Mouse (Mus musculus): ENCODE measurements at regions not wholly inside any gene's neighbourhood (a gene's known extent, or its start where the extent isn't known, plus 50 kb on each side); places are given as distances from the start of the nearest gene placed in this dataset.
A peak's percentile ranks its signal among the peaks of the same experiment; 100 is the strongest.

DNA sequence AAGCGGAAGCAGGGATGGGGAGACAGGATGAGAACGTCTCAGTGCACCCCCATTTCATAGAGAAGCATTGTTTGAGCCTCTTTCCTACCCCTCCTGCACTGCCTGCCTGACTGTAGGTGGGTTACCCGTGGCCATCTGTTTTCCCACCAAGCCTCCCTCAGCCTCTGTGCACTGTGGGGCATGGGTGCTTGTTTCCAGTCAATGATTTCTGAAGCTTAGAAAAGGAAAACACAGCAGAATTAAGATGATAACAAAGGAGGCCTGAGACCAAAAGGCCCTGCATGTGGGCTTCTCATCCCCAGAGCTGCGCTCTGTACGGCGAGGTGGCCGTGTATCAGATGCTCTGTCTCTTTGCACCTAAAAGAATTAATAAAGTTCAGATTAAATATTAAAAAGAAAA is 92.9 kb upstream of the Pabpc6 start:
- H3K27me3 ChIP-seq = no peaks in the 10 kb centered on the region
- H3K9ac ChIP-seq (replicated peaks) = no peak overlapping the region
- no peak overlapping the region for H3K4me2 ChIP-seq (replicated peaks)
- WGBS = 19% methylated on average over 7 of the region's 7 CpGs
- H3K4me3 ChIP-seq = no peak overlapping the region
- no peak for ATAC-seq (replicated peaks)
- H3K27ac ChIP-seq (replicated peaks) = peak overlapping the region; percentile 83
- no peaks in the 10 kb centered on the region for H3K36me3 ChIP-seq
- peaks cover 54% of the 10 kb centered on the region for H3K4me1 ChIP-seq
- no peaks in the 10 kb centered on the region for H3K9me3 ChIP-seq

DNA sequence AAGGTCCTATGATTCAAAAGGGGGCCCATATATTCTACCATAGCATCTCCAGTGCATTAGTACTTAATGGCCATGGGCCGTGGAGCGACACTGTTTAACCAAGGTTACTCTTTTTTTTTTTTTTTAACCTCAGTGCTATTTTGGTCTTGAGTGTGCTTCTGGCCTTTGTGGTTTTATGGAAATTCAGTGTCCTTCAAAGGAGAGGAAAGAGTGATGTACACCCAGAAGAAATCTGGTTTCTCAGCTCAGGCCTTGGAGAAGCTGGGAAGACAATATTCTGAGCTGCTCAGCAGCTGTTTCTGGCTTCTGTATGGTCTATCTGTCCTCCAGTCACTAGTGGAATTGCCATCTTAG is 91.2 kb upstream of the Pabpc6 start:
- H3K9ac ChIP-seq (replicated peaks) = no peak overlapping the region
- peaks cover 52% of the 10 kb centered on the region for H3K4me1 ChIP-seq
- H3K27ac ChIP-seq (replicated peaks) = peak overlapping the region; percentile 54; the same call in 1 of the 2 replicates

DNA sequence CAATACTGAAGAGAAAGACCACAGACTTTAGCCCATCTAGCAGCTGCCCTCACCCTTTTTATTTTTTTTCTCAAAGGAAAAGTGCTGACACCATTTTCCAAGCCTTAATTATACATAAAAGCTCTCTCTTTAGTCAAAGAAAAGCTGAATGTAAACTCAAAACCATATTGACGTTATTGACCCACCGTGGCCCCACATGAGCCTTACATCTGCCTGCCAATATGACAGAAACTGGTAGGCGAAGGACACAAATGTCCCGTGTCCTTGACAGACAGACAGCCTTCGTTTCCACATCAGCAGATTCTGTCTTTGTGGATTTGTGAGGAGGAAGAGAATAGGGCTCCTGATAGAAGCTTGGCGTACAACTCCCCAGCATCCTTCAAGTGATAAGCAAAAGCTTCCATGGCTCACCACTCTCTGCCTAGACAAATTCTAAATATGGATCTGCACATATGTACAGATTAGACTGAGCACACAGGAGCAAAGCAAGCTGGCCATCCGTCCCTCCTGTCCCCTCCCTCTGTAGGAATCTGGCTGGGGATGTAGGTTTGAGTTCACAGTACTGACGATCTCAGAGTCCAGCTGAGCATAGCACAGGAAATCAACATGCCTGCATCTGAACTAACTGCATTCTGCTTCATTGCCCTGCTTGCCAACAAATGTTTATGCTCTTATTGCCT is 90.6 kb upstream of the Pabpc6 start:
- no peaks in the 10 kb centered on the region for H3K36me3 ChIP-seq
- H3K9me3 ChIP-seq = no peaks in the 10 kb centered on the region
- H3K4me1 ChIP-seq = peaks cover 48% of the 10 kb centered on the region
- H3K27me3 ChIP-seq = no peaks in the 10 kb centered on the region
- H3K4me3 ChIP-seq = no peak overlapping the region
- no peak for ATAC-seq (replicated peaks)
- H3K9ac ChIP-seq (replicated peaks) = no peak overlapping the region
- H3K27ac ChIP-seq (replicated peaks) = peak overlapping the region; percentile 54
- no peak overlapping the region for H3K4me2 ChIP-seq (replicated peaks)
- WGBS = 34% methylated on average over 8 of the region's 8 CpGs

More for the DNA sequence above, 91.2 kb upstream of the Pabpc6 start:
- no peaks in the 10 kb centered on the region for H3K27me3 ChIP-seq
- 93% methylated on average over 2 of the region's 2 CpGs for WGBS
- ATAC-seq (replicated peaks) = no peak
- H3K4me2 ChIP-seq (replicated peaks) = no peak overlapping the region
- H3K4me3 ChIP-seq = no peak overlapping the region
- H3K9me3 ChIP-seq = no peaks in the 10 kb centered on the region
- no peaks in the 10 kb centered on the region for H3K36me3 ChIP-seq

DNA sequence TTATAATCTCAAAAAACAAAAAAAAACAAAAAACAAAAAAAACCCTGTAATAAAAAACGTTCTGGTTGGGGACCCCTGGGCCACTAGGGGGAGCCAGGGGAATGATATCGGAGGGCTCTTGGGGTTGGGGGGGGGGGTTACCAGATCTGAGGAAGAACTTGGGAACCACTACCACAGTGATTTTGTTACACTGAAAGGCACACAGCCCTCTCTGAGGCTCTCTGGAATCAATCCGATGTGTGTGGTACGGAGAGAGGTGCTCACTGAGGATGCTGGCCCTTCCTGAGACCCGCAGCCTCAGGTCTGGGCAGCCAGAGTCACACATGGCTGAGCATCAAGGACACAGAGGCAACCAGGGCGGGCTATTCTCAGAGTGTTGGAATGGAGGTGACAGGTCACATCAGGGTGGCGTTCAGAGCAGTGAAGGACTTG is 89.9 kb upstream of the Pabpc6 start:
- no peaks in the 10 kb centered on the region for H3K9me3 ChIP-seq
- H3K4me3 ChIP-seq = no peak overlapping the region
- peaks cover 42% of the 10 kb centered on the region for H3K4me1 ChIP-seq
- H3K36me3 ChIP-seq = no peaks in the 10 kb centered on the region
- no peak overlapping the region for H3K9ac ChIP-seq (replicated peaks)
- WGBS = 12% methylated on average over 7 of the region's 7 CpGs
- no peak overlapping the region for H3K4me2 ChIP-seq (replicated peaks)
- H3K27ac ChIP-seq (replicated peaks) = peak overlapping the region; percentile 54
- H3K27me3 ChIP-seq = no peaks in the 10 kb centered on the region
- peak; percentile 61 for ATAC-seq (replicated peaks)

DNA sequence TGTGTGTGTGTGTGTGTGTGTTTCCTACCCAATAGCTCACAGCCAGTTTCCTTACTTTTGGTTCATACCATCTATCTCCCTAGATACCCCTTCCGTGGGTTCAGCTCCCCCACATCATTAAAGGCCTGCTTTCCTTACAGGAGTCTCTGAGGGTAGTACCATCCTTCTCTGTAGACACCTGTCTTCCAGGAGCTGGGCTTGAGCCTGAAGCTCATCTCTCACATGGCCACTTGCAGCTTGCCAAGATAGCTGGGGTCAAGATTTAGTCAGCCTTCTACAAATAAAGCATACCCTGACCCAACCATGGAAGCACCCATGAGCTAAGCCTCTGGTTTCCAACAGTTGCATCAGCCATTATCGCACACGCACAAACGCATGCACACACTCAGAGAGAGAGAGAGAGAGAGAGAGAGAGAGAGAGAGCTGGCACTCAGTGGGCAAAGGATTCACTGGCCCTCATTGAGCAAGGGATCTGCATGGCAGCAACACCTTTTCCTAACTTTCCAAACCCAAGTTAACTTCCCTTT is 88.3 kb upstream of the Pabpc6 start:
- H3K27me3 ChIP-seq = no peaks in the 10 kb centered on the region
- no peak overlapping the region for H3K4me3 ChIP-seq
- H3K9ac ChIP-seq (replicated peaks) = no peak overlapping the region
- ATAC-seq (replicated peaks) = no peak
- no peaks in the 10 kb centered on the region for H3K36me3 ChIP-seq
- H3K4me2 ChIP-seq (replicated peaks) = no peak overlapping the region
- H3K27ac ChIP-seq (replicated peaks) = no peak overlapping the region
- 92% methylated on average over 4 of the region's 4 CpGs for WGBS
- H3K9me3 ChIP-seq = no peaks in the 10 kb centered on the region
- peaks cover 27% of the 10 kb centered on the region for H3K4me1 ChIP-seq

DNA sequence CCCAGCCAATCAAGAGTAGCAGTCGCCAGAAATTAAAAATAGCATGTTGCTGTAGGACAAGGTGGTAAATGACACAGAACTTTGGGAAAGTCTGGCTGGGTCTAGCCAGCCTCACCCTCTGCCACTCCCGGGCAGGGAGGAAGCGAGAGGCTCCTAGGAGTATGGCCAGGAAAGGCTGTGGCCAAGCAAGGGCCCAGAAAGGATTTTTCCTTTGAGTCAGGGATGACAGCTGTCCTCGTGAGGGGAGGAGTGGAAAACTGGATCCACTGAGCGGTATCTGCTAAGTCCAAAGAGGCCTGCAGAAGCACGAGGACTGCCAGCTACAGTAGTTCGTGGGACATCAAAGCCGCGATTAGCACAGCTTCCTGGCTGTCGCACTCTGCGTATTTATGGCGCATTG is 87.2 kb upstream of the Pabpc6 start:
- Histone ChIP-seq H3K4me1 (peaks cover 20% of the 10 kb centered on the region), H3K4me2 (replicated peaks) (no peak overlapping the region), H3K9ac (replicated peaks) (no peak overlapping the region), H3K9me3 (no peaks in the 10 kb centered on the region), H3K27me3 (no peaks in the 10 kb centered on the region), H3K27ac (replicated peaks) (no peak overlapping the region), H3K4me3 (no peak overlapping the region), H3K36me3 (no peaks in the 10 kb centered on the region)
- WGBS = 78% methylated on average over 12 of the region's 12 CpGs
- ATAC-seq (replicated peaks) = no peak

DNA sequence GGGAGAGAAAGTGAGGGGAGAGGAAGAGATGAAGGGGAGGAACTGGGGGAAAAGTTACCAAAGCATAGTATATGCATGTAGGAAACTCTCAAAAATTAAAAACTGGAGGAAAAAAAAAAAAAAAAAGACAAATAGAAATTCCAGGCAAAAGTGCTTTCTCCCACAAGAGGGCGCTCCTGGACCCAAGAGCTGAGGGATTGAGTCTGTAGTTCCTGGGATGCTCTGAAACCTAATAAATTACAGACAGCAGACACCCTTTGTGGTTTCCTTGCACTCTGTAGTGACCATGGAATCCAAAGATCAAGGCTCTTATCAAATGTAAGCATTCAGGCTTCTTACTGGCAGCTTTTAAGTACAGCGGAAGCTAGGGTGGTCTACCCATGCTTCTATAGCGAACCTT is 86.7 kb upstream of the Pabpc6 start:
- no peaks in the 10 kb centered on the region for H3K9me3 ChIP-seq
- no peak for ATAC-seq (replicated peaks)
- H3K27me3 ChIP-seq = no peaks in the 10 kb centered on the region
- H3K4me1 ChIP-seq = peaks cover 20% of the 10 kb centered on the region
- H3K9ac ChIP-seq (replicated peaks) = no peak overlapping the region
- 60% methylated on average over 3 of the region's 3 CpGs for WGBS
- no peak overlapping the region for H3K4me3 ChIP-seq
- H3K36me3 ChIP-seq = no peaks in the 10 kb centered on the region
- H3K27ac ChIP-seq (replicated peaks) = no peak overlapping the region
- H3K4me2 ChIP-seq (replicated peaks) = no peak overlapping the region

DNA sequence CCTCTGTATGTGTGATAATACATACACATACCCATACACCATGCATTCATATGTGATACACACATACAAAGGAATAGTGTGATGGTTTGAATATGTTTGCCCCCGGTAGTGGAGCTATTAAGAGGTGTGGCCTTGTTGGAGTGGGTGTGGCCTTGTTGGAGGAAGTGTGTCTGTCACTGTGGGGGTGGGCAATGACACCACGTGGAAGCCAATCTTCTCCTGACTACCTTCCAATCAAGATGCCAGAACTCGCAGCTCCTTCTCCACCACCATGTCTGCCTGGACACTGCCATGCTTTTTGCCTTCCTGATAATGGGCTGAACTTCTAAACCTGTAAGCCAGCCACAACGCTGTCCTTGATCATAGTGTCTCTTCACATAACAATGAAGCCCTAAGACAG is 86.1 kb upstream of the Pabpc6 start:
- Histone ChIP-seq H3K9me3 (no peaks in the 10 kb centered on the region), H3K4me3 (no peak overlapping the region), H3K9ac (replicated peaks) (no peak overlapping the region), H3K27me3 (no peaks in the 10 kb centered on the region), H3K4me2 (replicated peaks) (no peak overlapping the region), H3K27ac (replicated peaks) (no peak overlapping the region), H3K4me1 (peaks cover 19% of the 10 kb centered on the region), H3K36me3 (no peaks in the 10 kb centered on the region)
- ATAC-seq (replicated peaks) = no peak
- 78% methylated on average over 4 of the region's 4 CpGs for WGBS

DNA sequence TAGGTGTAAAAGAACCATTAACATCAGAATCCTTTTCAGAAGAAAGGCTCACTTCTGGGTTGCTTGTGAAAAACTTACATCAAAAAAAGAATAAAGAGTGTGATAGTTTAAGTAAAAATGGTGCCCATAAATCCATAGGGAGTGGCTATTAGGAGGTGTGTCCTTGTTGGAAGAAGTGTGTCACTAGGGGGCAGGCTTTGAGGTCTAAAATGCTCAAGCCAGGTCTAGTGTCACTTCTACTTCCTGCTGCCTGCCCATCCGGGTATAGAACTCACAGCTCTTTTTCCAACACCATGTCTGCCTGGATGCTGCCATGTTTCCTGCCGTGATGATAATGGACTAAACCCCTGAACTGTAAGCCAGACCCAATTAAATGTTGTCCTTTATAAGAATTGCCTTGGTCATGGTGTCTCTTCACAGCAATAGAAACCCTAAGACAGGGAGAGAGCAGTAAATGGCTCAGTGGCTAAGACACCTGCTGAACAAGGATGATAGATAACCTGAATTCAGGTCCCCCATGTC is 85.4 kb upstream of the Pabpc6 start:
- no peak for ATAC-seq (replicated peaks)
- Histone ChIP-seq H3K4me1 (peaks cover 13% of the 10 kb centered on the region), H3K9me3 (no peaks in the 10 kb centered on the region), H3K27me3 (no peaks in the 10 kb centered on the region), H3K4me2 (replicated peaks) (no peak overlapping the region), H3K36me3 (no peaks in the 10 kb centered on the region), H3K4me3 (no peak overlapping the region), H3K9ac (replicated peaks) (no peak overlapping the region), H3K27ac (replicated peaks) (no peak overlapping the region)
- 88% methylated on average over 2 of the region's 2 CpGs for WGBS

DNA sequence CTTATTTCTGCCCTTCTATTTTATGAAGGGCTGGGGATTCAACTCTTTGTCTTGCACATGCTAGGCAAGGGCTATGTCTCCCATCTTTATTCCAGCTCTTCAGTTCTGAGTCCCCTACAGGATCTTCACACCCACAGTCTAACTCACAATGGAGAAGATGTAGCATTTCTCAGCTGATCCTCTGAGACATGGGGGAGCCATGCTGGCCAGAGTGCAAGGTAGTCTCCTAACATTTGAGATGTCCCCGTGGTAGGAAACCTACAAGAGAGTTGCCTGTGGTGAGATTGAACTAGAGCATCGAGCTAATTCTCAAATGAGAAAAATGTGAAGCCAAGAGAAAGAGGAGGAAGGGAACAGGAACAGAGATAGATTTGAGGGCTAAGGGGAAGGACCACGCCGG is 83.3 kb upstream of the Pabpc6 start:
- no peak for ATAC-seq (replicated peaks)
- no peaks in the 10 kb centered on the region for H3K27me3 ChIP-seq
- WGBS = 88% methylated on average over 4 of the region's 4 CpGs

DNA sequence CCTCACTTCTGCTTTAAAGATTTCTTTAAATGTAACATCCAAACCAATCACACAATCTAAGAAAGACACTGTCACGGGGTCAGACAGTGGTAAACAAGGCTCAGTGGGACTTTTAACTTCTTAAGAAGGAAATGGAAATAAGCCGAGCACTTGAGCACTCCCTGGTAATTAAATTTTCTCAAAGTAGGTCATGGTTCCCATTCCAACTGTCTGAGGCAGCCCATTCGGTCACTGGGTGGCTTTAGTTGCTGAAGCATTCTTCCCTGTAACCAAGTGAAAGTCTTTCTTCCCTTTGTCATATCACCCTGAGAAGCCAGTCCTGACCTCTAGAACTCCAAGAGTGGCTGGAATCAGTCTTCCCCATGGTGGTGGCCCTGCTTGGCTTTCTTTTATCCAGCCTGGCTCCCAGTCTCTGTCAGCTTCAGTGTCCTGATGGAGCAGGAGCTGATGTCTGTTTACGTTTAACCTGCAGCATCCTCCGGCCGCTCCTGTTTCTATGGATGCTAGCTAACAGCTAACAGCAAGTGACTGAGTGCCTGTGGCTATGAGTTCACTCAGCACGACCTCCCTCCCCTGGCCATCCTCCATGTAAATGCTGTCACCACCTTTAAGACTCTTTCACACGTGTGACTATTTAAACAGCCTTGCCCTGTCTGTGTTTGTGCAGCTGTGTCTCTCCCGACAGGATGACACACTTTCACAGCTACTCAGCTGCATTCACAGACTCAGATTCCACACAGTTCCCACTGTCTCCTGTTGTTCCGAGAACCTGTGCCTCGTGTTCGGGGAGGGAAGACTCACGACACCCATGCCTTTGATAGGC is 82.0 kb upstream of the Pabpc6 start:
- H3K9me3 ChIP-seq = no peaks in the 10 kb centered on the region
- no peak for ATAC-seq (replicated peaks)
- no peaks in the 10 kb centered on the region for H3K36me3 ChIP-seq
- H3K27ac ChIP-seq (replicated peaks) = no peak overlapping the region
- no peaks in the 10 kb centered on the region for H3K27me3 ChIP-seq
- no peak overlapping the region for H3K9ac ChIP-seq (replicated peaks)
- H3K4me2 ChIP-seq (replicated peaks) = no peak overlapping the region
- H3K4me3 ChIP-seq = no peak overlapping the region
- H3K4me1 ChIP-seq = peaks cover 3% of the 10 kb centered on the region; the same call in 1 of the 2 replicates
- WGBS = 62% methylated on average over 13 of the region's 13 CpGs

More for the DNA sequence above, 83.3 kb upstream of the Pabpc6 start:
- Histone ChIP-seq H3K4me1 (peaks cover 7% of the 10 kb centered on the region; the same call in 1 of the 2 replicates), H3K4me2 (replicated peaks) (no peak overlapping the region), H3K9ac (replicated peaks) (no peak overlapping the region), H3K27ac (replicated peaks) (no peak overlapping the region), H3K9me3 (no peaks in the 10 kb centered on the region), H3K4me3 (no peak overlapping the region), H3K36me3 (no peaks in the 10 kb centered on the region)

DNA sequence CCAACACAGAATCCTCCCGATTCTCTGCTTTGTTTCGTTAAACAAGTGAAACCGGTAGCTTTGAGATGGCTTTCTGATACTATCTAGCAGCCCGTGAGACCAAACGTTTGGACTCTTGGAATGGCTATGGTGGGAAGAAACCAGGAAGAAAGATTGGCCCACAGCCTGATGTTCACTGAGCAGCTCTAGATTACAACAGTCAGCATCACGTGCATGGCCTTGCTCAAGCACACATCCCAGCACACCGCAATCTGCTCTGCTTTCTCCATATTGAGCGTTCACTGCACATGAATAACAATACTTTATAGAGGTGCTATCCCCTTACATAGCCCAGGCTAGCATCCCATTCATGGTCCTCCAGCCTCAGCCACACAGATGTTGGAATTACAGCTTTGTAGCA is 80.5 kb upstream of the Pabpc6 start:
- no peak for ATAC-seq (replicated peaks)
- 96% methylated on average over 8 of the region's 8 CpGs for WGBS
- Histone ChIP-seq H3K27ac (replicated peaks) (no peak overlapping the region), H3K9ac (replicated peaks) (no peak overlapping the region), H3K36me3 (no peaks in the 10 kb centered on the region), H3K27me3 (no peaks in the 10 kb centered on the region), H3K9me3 (no peaks in the 10 kb centered on the region), H3K4me2 (replicated peaks) (no peak overlapping the region), H3K4me3 (no peak overlapping the region), H3K4me1 (no peaks in the 10 kb centered on the region)

Measured in forebrain, embryonic 15.5 days (tissue).